Mouse (Mus musculus) MEL (cell line): ENCODE data around the gene Ndufs8.

Experiments
- CHD2 ChIP-seq: IDR thresholded peaks from 2 replicates; pipeline ENCODE4 v1.6.1; 2011; ENCODE audit warnings: low read length, improper control_type of control experiment
- CTCF ChIP-seq, 3 experiments: IDR thresholded peaks in 2 of 3; conservative IDR thresholded peaks in 1 of 3; 2 replicates each; pipeline ENCODE4 v1.5.1; 2011 to 2012; ENCODE audit warnings: low read length in 3 of 3, low read depth in 2 of 3, mild to moderate bottlenecking in 2 of 3, improper control_type of control experiment in 1 of 3, inconsistent platforms in 1 of 3, mixed read lengths in 1 of 3, moderate library complexity in 1 of 3; ENCODE audit not compliant: control insufficient read depth in 1 of 3, insufficient read depth in 1 of 3, poor library complexity in 1 of 3, severe bottlenecking in 1 of 3
- EP300 ChIP-seq, 2 experiments: IDR thresholded peaks; 2 replicates each; pipeline ENCODE4 v1.6.1; 2011; ENCODE audit warnings: improper control_type of control experiment in 2 of 2, low read length in 2 of 2, low read depth in 1 of 2, mild to moderate bottlenecking in 1 of 2
- GATA1 ChIP-seq: IDR thresholded peaks from 2 replicates; pipeline ENCODE4 v1.6.1; 2011; ENCODE audit warnings: low read depth, low read length, improper control_type of control experiment
- MAFK ChIP-seq: IDR thresholded peaks from 2 replicates; pipeline ENCODE4 v1.6.1; 2011; ENCODE audit warnings: low read depth, mild to moderate bottlenecking, low read length, improper control_type of control experiment, borderline replicate concordance
- MAZ ChIP-seq: IDR thresholded peaks from 2 replicates; pipeline ENCODE4 v1.6.1; 2012; ENCODE audit warnings: low read depth, mild to moderate bottlenecking, inconsistent platforms, low read length, improper control_type of control experiment
- POLR2A ChIP-seq, 2 experiments: IDR thresholded peaks; 2 replicates each; pipeline ENCODE4 v1.6.1; 2011 to 2012; ENCODE audit warnings: low read length in 2 of 2, mild to moderate bottlenecking in 2 of 2, control low read depth in 1 of 2, improper control_type of control experiment in 1 of 2, low read depth in 1 of 2, moderate library complexity in 1 of 2; ENCODE audit not compliant: control insufficient read depth in 1 of 2, insufficient read depth in 1 of 2, poor library complexity in 1 of 2
- POLR2AphosphoS2 ChIP-seq: IDR thresholded peaks from 2 replicates; pipeline ENCODE4 v1.6.1; 2011; ENCODE audit warnings: low read length, improper control_type of control experiment
- POLR2AphosphoS5 ChIP-seq: IDR thresholded peaks from 2 replicates; pipeline ENCODE4 v1.6.1; 2012; ENCODE audit warnings: low read depth, borderline replicate concordance, mild to moderate bottlenecking, inconsistent platforms, low read length, moderate library complexity, mixed read lengths
- SMC3 ChIP-seq: IDR thresholded peaks from 2 replicates; pipeline ENCODE4 v1.6.1; 2011; ENCODE audit warnings: low read depth, low read length, improper control_type of control experiment
- TAL1 ChIP-seq: IDR thresholded peaks from 2 replicates; pipeline ENCODE4 v1.6.1; 2012; ENCODE audit warnings: mild to moderate bottlenecking, inconsistent platforms, low read length, moderate library complexity, mixed read lengths
- TCF12 ChIP-seq: IDR thresholded peaks from 2 replicates; pipeline ENCODE4 v1.6.1; 2014; ENCODE audit warnings: low read depth, mild to moderate bottlenecking, inconsistent platforms, low read length, improper control_type of control experiment, moderate library complexity
- UBTF ChIP-seq: IDR thresholded peaks from 2 replicates; pipeline ENCODE4 v1.6.1; 2012; ENCODE audit warnings: low read depth, mild to moderate bottlenecking, inconsistent platforms, low read length, improper control_type of control experiment, moderate library complexity, borderline replicate concordance; ENCODE audit not compliant: insufficient read depth
- ZC3H11A ChIP-seq: IDR thresholded peaks from 2 replicates; pipeline ENCODE4 v1.6.1; 2012; ENCODE audit warnings: low read depth, mild to moderate bottlenecking, inconsistent platforms, low read length, improper control_type of control experiment

DNA sequence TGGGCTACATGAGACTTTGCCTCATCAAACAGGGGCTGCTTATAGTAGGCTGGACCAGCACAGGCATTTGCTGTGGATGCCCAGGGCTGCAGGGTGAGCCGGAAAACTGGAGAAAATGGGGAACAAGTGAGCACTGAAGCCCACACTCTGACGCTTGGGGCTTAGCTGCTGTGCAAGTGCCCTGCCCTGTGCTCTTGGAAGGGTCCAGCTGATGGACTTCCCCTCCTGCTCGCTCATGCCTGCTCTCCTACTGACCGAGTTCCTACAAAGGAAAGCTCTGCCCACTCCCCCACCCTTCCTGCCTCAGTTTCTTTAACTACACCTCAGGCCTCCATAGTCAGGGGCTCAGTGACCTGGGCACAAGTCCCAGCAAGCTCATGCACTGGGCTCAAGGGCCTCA, 15.4 kb upstream of the Ndufs8 start:
- TF ChIP-seq ZC3H11A (no peak), CTCF (IDR thresholded peaks at IDR 0.05 in 2 of 3, conservative IDR thresholded peaks at IDR 0.05 in 1 of 3; ENCODE audit: control insufficient read depth in 1 of 3, insufficient read depth in 1 of 3, low read depth in 2 of 3, low read length in 3 of 3, poor library complexity in 1 of 3, severe bottlenecking in 1 of 3) (no peak), POLR2A (IDR thresholded peaks at IDR 0.05; ENCODE audit: control insufficient read depth in 1 of 2, insufficient read depth in 1 of 2, low read depth in 1 of 2, low read length in 2 of 2, poor library complexity in 1 of 2) (no peak), TAL1 (no peak), EP300 (IDR thresholded peaks at IDR 0.05; ENCODE audit: low read depth in 1 of 2, low read length in 2 of 2) (no peak), CHD2 (no peak), TCF12 (no peak), MAZ (no peak), SMC3 (no peak), POLR2AphosphoS5 (no peak), GATA1 (no peak), MAFK (no peak), POLR2AphosphoS2 (no peak), UBTF (no peak)
